In genomic region chr2:30471795-30472720, GRCm38 (mm10) we compare ENCODE assay signal across 8 mouse cellular contexts. TPM values are rescaled to one million over a fixed set of nuclear protein-coding genes. Genes with fewer than 3 reads are reported as not detected.
DNase-seq lines count a peak whose midpoint lies in the region; ATAC-seq and TF ChIP-seq lines count a peak whose summit lies in the region.

No protein-coding gene starts in this region.

- peaks cover 28% of the 10 kb centered on the region for H3K4me1 ChIP-seq in embryonic facial prominence, embryonic 12.5 days
- peaks cover 63% of the 10 kb centered on the region for H3K4me1 ChIP-seq in heart, embryonic 10.5 days
- peaks cover 16% of the 10 kb centered on the region; the same call in 1 of the 2 replicates for H3K4me1 ChIP-seq in kidney, embryonic 14.5 days (ENCODE audit: control insufficient read depth, insufficient read depth, low read length)
- H3K4me1 ChIP-seq in liver, adult 2 months (ENCODE audit: control insufficient read depth, insufficient read depth, low read length) = 0 out of 2 replicates have a peak, but pooled peaks cover 3% of the 10 kb centered on the region
- H3K4me1 ChIP-seq in stomach, embryonic 15.5 days = peaks cover 28% of the 10 kb centered on the region

- no peaks in the 10 kb centered on the region for H3K27me3 ChIP-seq in embryonic facial prominence, embryonic 12.5 days
- peaks cover 31% of the 10 kb centered on the region for H3K27me3 ChIP-seq in heart, embryonic 10.5 days (ENCODE audit: insufficient read depth, poor library complexity, severe bottlenecking)
- no peaks in the 10 kb centered on the region for H3K27me3 ChIP-seq in kidney, embryonic 14.5 days (ENCODE audit: control insufficient read depth, insufficient read depth, low read length)
- H3K27me3 ChIP-seq in liver, adult 2 months (ENCODE audit: control insufficient read depth, insufficient read depth, low read length) = peaks cover 14% of the 10 kb centered on the region
- no peaks in the 10 kb centered on the region for H3K27me3 ChIP-seq in stomach, embryonic 15.5 days (replicated peaks)

- H3K36me3 ChIP-seq in embryonic facial prominence, embryonic 12.5 days = no peaks in the 10 kb centered on the region
- no peaks in the 10 kb centered on the region for H3K36me3 ChIP-seq in heart, embryonic 10.5 days
- no peaks in the 10 kb centered on the region for H3K36me3 ChIP-seq in kidney, embryonic 14.5 days (ENCODE audit: control insufficient read depth, insufficient read depth, low read length)
- no peaks in the 10 kb centered on the region for H3K36me3 ChIP-seq in liver, adult 2 months (ENCODE audit: control insufficient read depth, insufficient read depth, low read length)
- H3K36me3 ChIP-seq in stomach, embryonic 15.5 days = no peaks in the 10 kb centered on the region

- peak overlapping the region; percentile 98 for H3K4me2 ChIP-seq in embryonic facial prominence, embryonic 12.5 days (replicated peaks)
- peak overlapping the region; percentile 99 for H3K4me2 ChIP-seq in kidney, embryonic 14.5 days (replicated peaks; ENCODE audit: low read depth, low read length)
- H3K4me2 ChIP-seq in stomach, embryonic 15.5 days = peak overlapping the region; percentile 89

- DNase-seq in frontal cortex, adult 2 months (ENCODE audit: extremely low spot score in 1 of 2, low spot score in 1 of 2) = peak; percentile 78 to 84
- DNase-seq in heart, embryonic 10.5 days (ENCODE audit: low spot score) = peak; percentile 93
- DNase-seq in liver, adult 2 months (ENCODE audit: extremely low read depth, low read depth, low spot score) = peak; percentile 56

- H3K9ac ChIP-seq in embryonic facial prominence, embryonic 12.5 days = peak overlapping the region; percentile 100
- peak overlapping the region; percentile 96 for H3K9ac ChIP-seq in kidney, embryonic 14.5 days (ENCODE audit: low read depth, low read length)
- H3K9ac ChIP-seq in liver, adult 2 months (ENCODE audit: low read depth, low read length) = peak overlapping the region; percentile 89
- H3K9ac ChIP-seq in stomach, embryonic 15.5 days = peak overlapping the region; percentile 82

- no peak for TF ChIP-seq CTCF in liver, adult 2 months (IDR thresholded peaks at IDR 0.05; ENCODE audit: low read depth, low read length)

- H3K27ac ChIP-seq in embryonic facial prominence, embryonic 12.5 days = peak overlapping the region; percentile 98
- peak overlapping the region; percentile 97 for H3K27ac ChIP-seq in heart, embryonic 10.5 days
- peak overlapping the region; percentile 97 for H3K27ac ChIP-seq in kidney, embryonic 14.5 days (ENCODE audit: low read depth, low read length)
- peak overlapping the region; percentile 79 for H3K27ac ChIP-seq in liver, adult 2 months (replicated peaks; ENCODE audit: insufficient read depth, low read depth, low read length)
- H3K27ac ChIP-seq in stomach, embryonic 15.5 days = peak overlapping the region; percentile 97

- under 1% methylated on average over 45 of the region's 51 CpGs for WGBS in embryonic facial prominence, embryonic 12.5 days
- WGBS in heart, embryonic 10.5 days = under 1% methylated on average over 51 of the region's 51 CpGs
- WGBS in kidney, embryonic 14.5 days = under 1% methylated on average over 46 of the region's 51 CpGs
- 1% methylated on average over 47 of the region's 51 CpGs for WGBS in liver, adult 2 months
- under 1% methylated on average over 46 of the region's 51 CpGs for WGBS in stomach, embryonic 15.5 days

- no peaks in the 10 kb centered on the region for H3K9me3 ChIP-seq in embryonic facial prominence, embryonic 12.5 days
- H3K9me3 ChIP-seq in heart, embryonic 10.5 days = no peaks in the 10 kb centered on the region
- no peaks in the 10 kb centered on the region for H3K9me3 ChIP-seq in kidney, embryonic 14.5 days (ENCODE audit: control insufficient read depth, low read length)
- no peaks in the 10 kb centered on the region for H3K9me3 ChIP-seq in stomach, embryonic 15.5 days

- no peak for TF ChIP-seq POLR2A in liver, adult 2 months (IDR thresholded peaks at IDR 0.05; ENCODE audit: extremely low read depth, insufficient read depth, low read length)

- H3K4me3 ChIP-seq in embryonic facial prominence, embryonic 12.5 days = peak overlapping the region; percentile 97
- peak overlapping the region; percentile 81 for H3K4me3 ChIP-seq in heart, embryonic 10.5 days
- H3K4me3 ChIP-seq in kidney, embryonic 14.5 days (ENCODE audit: low read length) = peak overlapping the region; percentile 97
- H3K4me3 ChIP-seq in liver, adult 2 months (ENCODE audit: insufficient read depth, low read depth, low read length) = peak overlapping the region; percentile 82
- peak overlapping the region; percentile 88 for H3K4me3 ChIP-seq in stomach, embryonic 15.5 days (replicated peaks)

- no peak for ATAC-seq in frontal cortex, adult (ENCODE audit: low TSS enrichment)
- peak; percentile 36 for ATAC-seq in embryonic facial prominence, embryonic 12.5 days (ENCODE audit: insufficient number of reproducible peaks, insufficient read depth, low FRiP score, low TSS enrichment)
- ATAC-seq in kidney, embryonic 14.5 days (ENCODE audit: low FRiP score, low TSS enrichment) = peak; percentile 50
- 0 out of 2 replicates have a peak, but pooled peaks have one; percentile 27 for ATAC-seq in monocyte, adult 5-6 weeks (replicated peaks; ENCODE audit: insufficient number of reproducible peaks, low FRiP score, low TSS enrichment, poor library complexity, severe bottlenecking)
- ATAC-seq in stomach, embryonic 15.5 days (ENCODE audit: insufficient read depth, low FRiP score, low read depth) = peak; percentile 63

- H3K79me2 ChIP-seq in liver, adult 2 months (ENCODE audit: control insufficient read depth, insufficient read depth, low read length) = no peaks in the 10 kb centered on the region

RNA-seq across cellular contexts. Expression of gene Ier5l, which starts 2.0 kb away (rescaled TPM):
- polyA plus RNA-seq in frontal cortex, adult 2 months (2012; rRNA removed) = 14.6 and 17.6 TPM in 2 replicates
- 4.2 and 4.5 TPM in 2 replicates for polyA plus RNA-seq in embryonic facial prominence, embryonic 12.5 days (2016; fragmentation: Nextera tagmentation; extraction: Ambion mirVana)
- 1.00 and 2.2 TPM in 2 replicates for polyA plus RNA-seq in heart, embryonic 10.5 days (2016; fragmentation: Nextera tagmentation; extraction: Ambion mirVana)
- 5.5 and 7.2 TPM in 2 replicates for polyA plus RNA-seq in kidney, embryonic 14.5 days (2014; fragmentation: Nextera tagmentation; extraction: Ambion mirVana)
- 0.54 and 0.55 TPM in 2 replicates for total RNA-seq in liver, adult 2 months (2014; rRNA removed)
- 1.1 TPM in 2 replicates for polyA plus RNA-seq in liver, adult 2 months (2012; rRNA removed)
- total RNA-seq in monocyte, adult 5-6 weeks (2017) = 0.29 to 1.8 TPM (median 1.7 TPM) in 3 replicates
- 3.2 and 3.3 TPM in 2 replicates for polyA plus RNA-seq in stomach, embryonic 15.5 days (2015; fragmentation: Nextera tagmentation; extraction: Ambion mirVana)

RNA-seq across cellular contexts. Expression of gene Ptpa, which starts 56.2 kb away (rescaled TPM):
- polyA plus RNA-seq in frontal cortex, adult 2 months (2012; rRNA removed) = 155 and 161 TPM in 2 replicates
- 140 and 145 TPM in 2 replicates for polyA plus RNA-seq in embryonic facial prominence, embryonic 12.5 days (2016; fragmentation: Nextera tagmentation; extraction: Ambion mirVana)
- 129 and 140 TPM in 2 replicates for polyA plus RNA-seq in heart, embryonic 10.5 days (2016; fragmentation: Nextera tagmentation; extraction: Ambion mirVana)
- polyA plus RNA-seq in kidney, embryonic 14.5 days (2014; fragmentation: Nextera tagmentation; extraction: Ambion mirVana) = 92.3 and 96.0 TPM in 2 replicates
- total RNA-seq in liver, adult 2 months (2014; rRNA removed) = 18.3 and 25.1 TPM in 2 replicates
- 48.9 and 54.3 TPM in 2 replicates for polyA plus RNA-seq in liver, adult 2 months (2012; rRNA removed)
- 23.0 to 45.8 TPM (median 34.5 TPM) in 3 replicates for total RNA-seq in monocyte, adult 5-6 weeks (2017)
- polyA plus RNA-seq in stomach, embryonic 15.5 days (2015; fragmentation: Nextera tagmentation; extraction: Ambion mirVana) = 128 and 137 TPM in 2 replicates

RNA-seq across cellular contexts. Expression of gene Crat, which starts 56.4 kb away (rescaled TPM):
- polyA plus RNA-seq in frontal cortex, adult 2 months (2012; rRNA removed) = 46.7 and 53.1 TPM in 2 replicates
- 23.8 and 26.9 TPM in 2 replicates for polyA plus RNA-seq in embryonic facial prominence, embryonic 12.5 days (2016; fragmentation: Nextera tagmentation; extraction: Ambion mirVana)
- 36.1 and 55.2 TPM in 2 replicates for polyA plus RNA-seq in heart, embryonic 10.5 days (2016; fragmentation: Nextera tagmentation; extraction: Ambion mirVana)
- polyA plus RNA-seq in kidney, embryonic 14.5 days (2014; fragmentation: Nextera tagmentation; extraction: Ambion mirVana) = 21.4 and 30.6 TPM in 2 replicates
- 9.2 and 24.3 TPM in 2 replicates for total RNA-seq in liver, adult 2 months (2014; rRNA removed)
- 65.2 and 92.6 TPM in 2 replicates for polyA plus RNA-seq in liver, adult 2 months (2012; rRNA removed)
- total RNA-seq in monocyte, adult 5-6 weeks (2017) = 5.1 to 16.4 TPM (median 6.8 TPM) in 3 replicates
- 22.2 and 24.2 TPM in 2 replicates for polyA plus RNA-seq in stomach, embryonic 15.5 days (2015; fragmentation: Nextera tagmentation; extraction: Ambion mirVana)
